Mouse (Mus musculus): ENCODE measurements around the gene Calr.

Calr gene

GRCm38 (mm10) chr8:84815547-84815946 is 31.2 kb downstream of the Calr start:
- DNase-seq (ENCODE audit: low read depth), result peak; percentile 95

GRCm38 (mm10) chr8:84814555-84815441 is 31.9 kb downstream of the Calr start:
- DNase-seq (ENCODE audit: low read depth), result no peak

GRCm38 (mm10) chr8:84814240-84814554 is 32.5 kb downstream of the Calr start:
- DNase-seq (ENCODE audit: low read depth), result no peak

GRCm38 (mm10) chr8:84813830-84814229 is 32.9 kb downstream of the Calr start:
- DNase-seq (ENCODE audit: low read depth), result no peak

- peak; percentile 72 for DNase-seq (ENCODE audit: low read depth)
Measured at GRCm38 (mm10) chr8:84813059-84813458, 33.7 kb downstream of the Calr start.

GRCm38 (mm10) chr8:84811303-84811702 is 35.4 kb downstream of the Calr start:
- no peak for DNase-seq (ENCODE audit: low read depth)

GRCm38 (mm10) chr8:84810896-84811295 is 35.8 kb downstream of the Calr start:
- peak; percentile 77 for DNase-seq (ENCODE audit: low read depth)

- DNase-seq (ENCODE audit: low read depth), result no peak
Measured at GRCm38 (mm10) chr8:84809941-84810280, 36.8 kb downstream of the Calr start.

- no peak for DNase-seq (ENCODE audit: low read depth)
Measured at GRCm38 (mm10) chr8:84809109-84809940, 37.4 kb downstream of the Calr start.

- DNase-seq (ENCODE audit: low read depth), result no peak
Measured at GRCm38 (mm10) chr8:84806031-84806430, 40.7 kb downstream of the Calr start.

- no peak for DNase-seq (ENCODE audit: low read depth)
Measured at GRCm38 (mm10) chr8:84799999-84800831, 46.5 kb downstream of the Calr start, which contains the start of gene Nfix. TSS of gene Nfix (minus strand) at chr8:84800344.

- no peak for DNase-seq (ENCODE audit: low read depth)
Measured at GRCm38 (mm10) chr8:84799136-84799931, 47.4 kb downstream of the Calr start.

GRCm38 (mm10) chr8:84798446-84799135 is 48.1 kb downstream of the Calr start:
- no peak for DNase-seq (ENCODE audit: low read depth)

GRCm38 (mm10) chr8:84797971-84798370 is 48.8 kb downstream of the Calr start:
- no peak for DNase-seq (ENCODE audit: low read depth)

GRCm38 (mm10) chr8:84797256-84797797 is 49.4 kb downstream of the Calr start:
- no peak for DNase-seq (ENCODE audit: low read depth)

- no peak for DNase-seq (ENCODE audit: low read depth)
Measured at GRCm38 (mm10) chr8:84794486-84794885, 52.2 kb downstream of the Calr start.

- DNase-seq (ENCODE audit: low read depth), result no peak
Measured at GRCm38 (mm10) chr8:84793791-84794485, 52.8 kb downstream of the Calr start.

GRCm38 (mm10) chr8:84793134-84793533 is 53.6 kb downstream of the Calr start:
- DNase-seq (ENCODE audit: low read depth), result no peak

GRCm38 (mm10) chr8:84792429-84792947 is 54.2 kb downstream of the Calr start:
- no peak for DNase-seq (ENCODE audit: low read depth)

All from c-Kit-positive CD71-negative TER-119-negative erythroid progenitor cells, embryonic 14.5 days (primary cell).